Mouse (Mus musculus) embryonic facial prominence, embryonic 11.5 days (tissue): Measurements from ENCODE around the gene Zbp1. TPM values are rescaled to one million over a fixed set of nuclear protein-coding genes. Genes with fewer than 3 reads are reported as not detected.
A peak's percentile ranks its signal among the peaks of the same experiment; 100 is the strongest.

Experiments used
- ATAC-seq: fragments of 200-750 bp; cut with Nextera tagmentation; replicated peaks from 2 replicates; pipeline ENCODE4 v1.8.0; 2017; ENCODE audit warnings: low read depth; ENCODE audit not compliant: insufficient number of reproducible peaks, low FRiP score, low TSS enrichment
- DNase-seq: peaks from one replicate; pipeline ENCODE4 v3.0.0-alpha.2; 2015; ENCODE audit warnings: low spot score
- H3K27ac ChIP-seq: fragments of 300-500 bp; sonication (generic); replicated peaks from 2 replicates; pipeline ENCODE4 v1.5.1; 2014; ENCODE audit warnings: mild to moderate bottlenecking, low read depth, low read length, control low read depth
- H3K27me3 ChIP-seq: fragments of 300-500 bp; sonication (generic); 2 replicates; pipeline ENCODE4 v1.6.1; 2014; ENCODE audit warnings: mild to moderate bottlenecking, low read length, moderate library complexity, mixed read lengths; ENCODE audit not compliant: control insufficient read depth, insufficient read depth
- H3K36me3 ChIP-seq: fragments of 300-500 bp; sonication (generic); replicated peaks from 2 replicates; pipeline ENCODE4 v1.6.1; 2014; ENCODE audit warnings: low read depth, mild to moderate bottlenecking, low read length, moderate library complexity, mixed read lengths; ENCODE audit not compliant: control insufficient read depth, insufficient read depth
- H3K4me1 ChIP-seq: fragments of 300-500 bp; sonication (generic); 2 replicates; pipeline ENCODE4 v1.6.1; 2014; ENCODE audit warnings: low read length, mixed read lengths; ENCODE audit not compliant: control insufficient read depth, insufficient read depth
- H3K4me2 ChIP-seq: fragments of 300-500 bp; sonication (generic); 2 replicates; pipeline ENCODE4 v1.6.1; 2014; ENCODE audit warnings: low read depth, mild to moderate bottlenecking, control low read depth, low read length, moderate library complexity
- H3K4me3 ChIP-seq: fragments of 300-500 bp; sonication (generic); 2 replicates; pipeline ENCODE4 v1.5.1; 2014; ENCODE audit warnings: low read depth, low read length, control low read depth
- H3K9ac ChIP-seq: fragments of 300-500 bp; sonication (generic); replicated peaks from 2 replicates; pipeline ENCODE4 v1.6.1; 2014; ENCODE audit warnings: mild to moderate bottlenecking, control low read depth, low read length
- H3K9me3 ChIP-seq: fragments of 300-500 bp; sonication (generic); replicated peaks from 2 replicates; pipeline ENCODE4 v1.6.1; 2016; ENCODE audit warnings: mild to moderate bottlenecking, low read length, inconsistent platforms, mixed read lengths; ENCODE audit not compliant: control insufficient read depth
- WGBS: fragments of 180-500 bp; shearing (Covaris S2); extraction: QIAGEN DNeasy Blood & Tissue Kit; methylation state at CpG from one replicate; pipeline ENCODE4 v1.1.7; 2014; 5-methylcytosine and 5-hydroxymethylcytosine counted together
- polyA plus RNA-seq: library from polyadenylated mRNA; unstranded; fragments of >200 nt; fragmentation: Nextera tagmentation; extraction: Ambion mirVana; gene quantifications from 2 replicates; pipeline ENCODE4 v1.2.1, GENCODE M21; 2014

The Zbp1 gene
- polyA plus RNA-seq, 1 experiment from 2014 or later: not detected

- Histone ChIP-seq H3K9ac (no peak overlapping the region), H3K4me2 (no peak overlapping the region), H3K27me3 (no peaks in the 10 kb centered on the region), H3K9me3 (no peaks in the 10 kb centered on the region), H3K27ac (no peak overlapping the region), H3K4me3 (no peak overlapping the region), H3K36me3 (no peaks in the 10 kb centered on the region), H3K4me1 (peaks cover 15% of the 10 kb centered on the region)
- DNase-seq: no peak
- no peak for ATAC-seq
- 62% methylated on average over 3 of the region's 3 CpGs for WGBS
These were observed 25.4 kb upstream of the Zbp1 start for GRCm38 (mm10) chr2:173244108-173244507.

- Histone ChIP-seq H3K36me3 (no peaks in the 10 kb centered on the region), H3K27me3 (no peaks in the 10 kb centered on the region), H3K9me3 (no peaks in the 10 kb centered on the region), H3K9ac (no peak overlapping the region), H3K4me2 (no peak overlapping the region), H3K27ac (no peak overlapping the region), H3K4me3 (no peak overlapping the region), H3K4me1 (peaks cover 18% of the 10 kb centered on the region)
- DNase-seq (no peak), ATAC-seq (no peak)
- WGBS: 85% methylated on average over 9 of the region's 9 CpGs
These were observed 24.9 kb upstream of the Zbp1 start for GRCm38 (mm10) chr2:173243616-173244015.

DNA sequence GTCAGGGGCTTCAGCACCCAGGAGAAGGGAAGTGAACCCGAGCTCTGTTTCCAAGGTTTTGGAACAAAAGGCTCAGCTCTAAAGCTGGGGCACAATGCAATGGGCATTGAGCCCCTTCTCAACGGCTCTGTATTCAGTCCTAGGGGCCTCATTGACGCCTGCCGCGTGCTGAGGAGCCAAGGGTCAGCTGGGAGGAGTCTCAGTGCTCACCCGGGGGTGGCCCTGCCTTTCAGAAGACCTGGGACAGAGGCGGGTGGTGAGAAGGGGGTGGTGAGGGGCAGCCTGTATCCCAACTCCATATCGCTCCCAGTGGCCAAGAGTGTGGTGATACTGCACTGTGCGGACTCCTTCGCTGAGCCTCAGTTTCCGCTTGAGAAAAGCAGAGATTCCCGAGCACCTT lies 24.2 kb upstream of the Zbp1 start:
- H3K27ac ChIP-seq: no peak overlapping the region
- DNase-seq (no peak), ATAC-seq (peak; percentile 61)
- no peak overlapping the region for H3K4me3 ChIP-seq
- no peak overlapping the region for H3K4me2 ChIP-seq
- 15% methylated on average over 12 of the region's 12 CpGs for WGBS
- H3K9ac ChIP-seq: no peak overlapping the region
- H3K4me1 ChIP-seq: peaks cover 22% of the 10 kb centered on the region
- H3K9me3 ChIP-seq: no peaks in the 10 kb centered on the region
- H3K27me3 ChIP-seq: no peaks in the 10 kb centered on the region
- H3K36me3 ChIP-seq: no peaks in the 10 kb centered on the region

DNA sequence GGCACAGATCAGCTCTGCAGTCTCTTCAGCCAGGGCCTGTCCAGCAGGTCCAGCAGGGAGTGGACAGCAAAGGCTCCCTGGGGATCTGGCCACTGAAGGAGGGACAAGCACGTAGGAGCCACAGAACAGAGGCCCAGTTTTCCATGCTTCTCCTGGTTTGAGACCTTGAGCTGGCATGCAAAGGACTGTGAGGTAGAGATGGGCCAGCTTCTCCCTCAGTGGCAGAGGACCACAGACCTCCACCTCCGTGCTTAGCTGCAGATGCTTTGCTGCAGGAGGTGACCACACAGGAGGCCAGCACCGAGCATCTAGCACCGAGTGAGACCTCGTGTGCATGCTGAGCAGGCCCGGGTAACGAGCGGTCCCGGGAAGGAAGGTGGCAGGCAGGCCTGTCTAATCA lies 22.0 kb upstream of the Zbp1 start:
- Histone ChIP-seq H3K4me1 (peaks cover 29% of the 10 kb centered on the region), H3K27me3 (no peaks in the 10 kb centered on the region), H3K4me2 (no peak overlapping the region), H3K9ac (no peak overlapping the region), H3K9me3 (no peaks in the 10 kb centered on the region), H3K27ac (no peak overlapping the region), H3K36me3 (no peaks in the 10 kb centered on the region), H3K4me3 (no peak overlapping the region)
- 57% methylated on average over 9 of the region's 9 CpGs for WGBS
- DNase-seq (no peak), ATAC-seq (no peak)

GRCm38 (mm10) chr2:173238522-173238921 lies 19.8 kb upstream of the Zbp1 start:
- Histone ChIP-seq H3K4me2 (0 out of 2 replicates have a peak overlapping the region, but pooled peaks have one; percentile 7), H3K4me3 (no peak overlapping the region), H3K9me3 (no peaks in the 10 kb centered on the region), H3K9ac (peak overlapping the region; percentile 22; the same call in 1 of the 2 replicates), H3K4me1 (peaks cover 27% of the 10 kb centered on the region), H3K36me3 (no peaks in the 10 kb centered on the region), H3K27ac (0 out of 2 replicates have a peak overlapping the region, but pooled peaks have one; percentile 4), H3K27me3 (no peaks in the 10 kb centered on the region)
- ATAC-seq: no peak
- no peak for DNase-seq
- 8% methylated on average over 14 of the region's 14 CpGs for WGBS

DNA sequence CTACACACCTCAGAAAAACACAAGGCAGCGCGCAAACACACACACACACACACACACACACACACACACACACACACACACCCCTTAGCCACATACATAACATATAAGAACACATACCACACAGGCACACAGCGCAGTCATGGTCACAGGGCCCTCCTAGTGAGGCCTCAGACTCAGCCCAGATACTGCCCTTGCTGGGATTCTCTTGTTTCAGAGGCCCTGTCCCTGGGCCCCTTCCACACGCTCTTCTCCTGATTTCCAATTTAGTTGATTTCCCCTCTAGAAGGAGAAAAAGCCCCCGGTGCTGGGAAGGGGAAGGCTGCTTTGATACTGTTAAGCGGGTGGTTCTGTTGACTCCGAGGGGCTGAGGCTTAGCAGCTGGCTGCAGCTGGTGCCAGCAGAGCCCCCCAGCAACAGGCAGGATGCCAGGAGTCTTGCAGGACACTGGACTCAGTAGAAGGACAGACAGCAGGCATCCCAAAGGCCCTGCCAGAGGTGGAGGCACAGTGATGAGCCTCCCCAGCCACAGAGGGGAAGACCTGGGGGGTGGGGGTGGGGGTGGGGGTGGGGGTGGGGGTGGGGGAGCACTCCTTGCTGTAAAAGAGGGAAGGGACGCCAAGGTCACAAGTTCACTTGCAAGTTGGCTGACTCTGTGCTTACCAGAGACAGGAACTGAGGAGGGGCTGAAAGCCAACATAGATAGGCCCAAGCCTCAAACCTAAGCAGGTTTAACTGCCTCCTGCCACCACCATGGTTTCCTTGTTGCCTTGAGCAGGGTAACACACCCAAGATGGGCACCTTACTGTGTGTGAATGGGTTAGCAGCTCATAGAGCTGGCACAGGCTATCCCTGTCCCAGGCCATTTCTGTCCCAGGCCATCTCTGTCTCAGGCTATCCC lies 17.0 kb upstream of the Zbp1 start:
- Histone ChIP-seq H3K4me1 (peaks cover 22% of the 10 kb centered on the region), H3K9ac (peak overlapping the region; percentile 14; the same call in 1 of the 2 replicates), H3K36me3 (peaks cover 3% of the 10 kb centered on the region), H3K27ac (peak overlapping the region; percentile 15; the same call in 1 of the 2 replicates), H3K4me2 (no peak overlapping the region), H3K4me3 (no peak overlapping the region), H3K9me3 (no peaks in the 10 kb centered on the region), H3K27me3 (no peaks in the 10 kb centered on the region)
- DNase-seq (peak; percentile 32), ATAC-seq (0 out of 2 replicates have a peak, but pooled peaks have one; percentile 19)
- 52% methylated on average over 8 of the region's 8 CpGs for WGBS

DNA sequence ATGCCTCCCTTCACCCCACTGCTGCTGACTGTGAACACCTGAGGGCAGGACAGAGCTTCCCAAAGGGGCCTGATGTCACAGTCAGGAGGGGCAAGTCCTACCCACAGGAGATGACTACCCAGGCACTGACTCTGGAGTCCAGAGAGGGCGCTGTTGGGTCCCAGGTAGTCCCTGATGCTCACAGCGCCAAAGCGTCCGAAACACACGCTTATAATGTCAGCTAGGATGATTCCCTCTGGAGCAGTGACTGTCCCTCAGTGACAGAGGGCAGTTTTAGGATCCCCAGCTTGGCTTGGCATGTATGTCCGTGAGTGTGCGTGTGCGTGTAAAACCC lies 14.0 kb upstream of the Zbp1 start:
- peaks cover 15% of the 10 kb centered on the region; the same call in 1 of the 2 replicates for H3K4me1 ChIP-seq
- WGBS: 69% methylated on average over 8 of the region's 8 CpGs
- no peak overlapping the region for H3K4me3 ChIP-seq
- no peaks in the 10 kb centered on the region for H3K27me3 ChIP-seq
- no peaks in the 10 kb centered on the region for H3K9me3 ChIP-seq
- no peak for ATAC-seq
- H3K27ac ChIP-seq: no peak overlapping the region
- DNase-seq: no peak
- H3K9ac ChIP-seq: no peak overlapping the region
- H3K4me2 ChIP-seq: no peak overlapping the region
- H3K36me3 ChIP-seq: peaks cover 6% of the 10 kb centered on the region

GRCm38 (mm10) chr2:173232065-173232765 lies 13.5 kb upstream of the Zbp1 start:
- H3K9ac ChIP-seq: no peak overlapping the region
- H3K36me3 ChIP-seq: peaks cover 6% of the 10 kb centered on the region
- no peak overlapping the region for H3K4me2 ChIP-seq

More at GRCm38 (mm10) chr2:173232065-173232765, 13.5 kb upstream of the Zbp1 start:
- no peak overlapping the region for H3K4me3 ChIP-seq
- no peaks in the 10 kb centered on the region for H3K27me3 ChIP-seq
- 80% methylated on average over 22 of the region's 22 CpGs for WGBS
- H3K4me1 ChIP-seq: peaks cover 15% of the 10 kb centered on the region; the same call in 1 of the 2 replicates
- H3K27ac ChIP-seq: no peak overlapping the region
- no peak for ATAC-seq
- no peaks in the 10 kb centered on the region for H3K9me3 ChIP-seq
- DNase-seq: no peak
